Mouse (Mus musculus) heart, postnatal 0 days (tissue): ENCODE data around the gene Ank2. TPM values are rescaled to one million over a fixed set of nuclear protein-coding genes. Genes with fewer than 3 reads are reported as not detected.

Experiments used
- ATAC-seq: fragments of 200-750 bp; cut with Nextera tagmentation; 2 replicates; pipeline ENCODE4 v1.8.0; 2017; ENCODE audit warnings: low read depth, moderate number of reproducible peaks, moderate library complexity; ENCODE audit not compliant: insufficient read depth
- DNase-seq: peaks from one replicate; pipeline ENCODE4 v3.0.0-alpha.2; 2016; ENCODE audit warnings: low spot score
- H3K27ac ChIP-seq: fragments of 300-500 bp; sonication (generic); 2 replicates; pipeline ENCODE4 v1.5.1; 2014; ENCODE audit warnings: low read depth, mild to moderate bottlenecking
- H3K27me3 ChIP-seq: fragments of 300-500 bp; sonication (generic); 2 replicates; pipeline ENCODE4 v1.6.1; 2014; ENCODE audit warnings: low read length, mixed read lengths; ENCODE audit not compliant: control insufficient read depth, insufficient read depth
- H3K36me3 ChIP-seq: fragments of 300-500 bp; sonication (generic); replicated peaks from 2 replicates; pipeline ENCODE4 v1.6.1; 2014; ENCODE audit warnings: low read length, mixed read lengths; ENCODE audit not compliant: control insufficient read depth, insufficient read depth
- H3K4me1 ChIP-seq: fragments of 300-500 bp; sonication (generic); 2 replicates; pipeline ENCODE4 v1.6.1; 2014; ENCODE audit warnings: antibody characterized with exemption; ENCODE audit not compliant: control insufficient read depth, insufficient read depth
- H3K4me2 ChIP-seq: fragments of 300-500 bp; sonication (generic); 2 replicates; pipeline ENCODE4 v1.6.1; 2014; ENCODE audit warnings: low read depth, mild to moderate bottlenecking, low read length, moderate library complexity
- H3K4me3 ChIP-seq: fragments of 300-500 bp; sonication (generic); 2 replicates; pipeline ENCODE4 v1.5.1; 2014; ENCODE audit warnings: low read depth, low read length
- H3K9ac ChIP-seq: fragments of 300-500 bp; sonication (generic); replicated peaks from 2 replicates; pipeline ENCODE4 v1.6.1; 2014; ENCODE audit warnings: low read depth, low read length, mixed read lengths
- H3K9me3 ChIP-seq: fragments of 300-500 bp; sonication (generic); replicated peaks from 2 replicates; pipeline ENCODE4 v1.6.1; 2016; ENCODE audit warnings: low read length; ENCODE audit not compliant: control insufficient read depth
- CTCF ChIP-seq: IDR thresholded peaks from 2 replicates; pipeline ENCODE4 v1.5.1; 2016; ENCODE audit warnings: antibody characterized with exemption, control low read depth, low read depth
- EP300 ChIP-seq: IDR thresholded peaks from 2 replicates; pipeline ENCODE4 v1.6.1; 2016; ENCODE audit warnings: antibody characterized with exemption, low read depth
- WGBS: fragments of 180-500 bp; shearing (Covaris S2); extraction: QIAGEN DNeasy Blood & Tissue Kit; methylation state at CpG from one replicate; pipeline ENCODE4 v1.1.7; 2014; 5-methylcytosine and 5-hydroxymethylcytosine counted together
- polyA plus RNA-seq: library from polyadenylated mRNA; unstranded; fragments of >200 nt; fragmentation: Nextera tagmentation; extraction: Ambion mirVana; gene quantifications from 2 replicates; pipeline ENCODE4 v1.2.1, GENCODE M21; 2015
- total RNA-seq: library from RNA; depleted of rRNA; stranded (reverse); fragments of >200 nt; gene quantifications from 2 replicates; pipeline ENCODE4 v1.2.3, GENCODE M21; 2014; ENCODE audit warnings: low replicate concordance

The Ank2 gene
- total and polyA plus RNA-seq, 2 experiments from 2014 or later = 45.1 to 138 TPM

GRCm38 (mm10) chr3:127511786-127512746, 12.9 kb upstream of the Ank2 start:
- TF ChIP-seq CTCF (no peak), EP300 (no peak)
- H3K4me1 ChIP-seq = no peaks in the 10 kb centered on the region
- no peak for DNase-seq
- H3K4me3 ChIP-seq = no peak overlapping the region
- no peaks in the 10 kb centered on the region for H3K9me3 ChIP-seq
- H3K27me3 ChIP-seq = no peaks in the 10 kb centered on the region
- WGBS = 69% methylated on average over 12 of the region's 12 CpGs
- H3K9ac ChIP-seq = no peak overlapping the region
- no peak overlapping the region for H3K4me2 ChIP-seq
- ATAC-seq = no peak
- no peaks in the 10 kb centered on the region for H3K36me3 ChIP-seq
- H3K27ac ChIP-seq = no peak overlapping the region

- no peak for TF ChIP-seq EP300
- no peak for TF ChIP-seq CTCF
- H3K27me3 ChIP-seq = no peaks in the 10 kb centered on the region
- H3K4me1 ChIP-seq = no peaks in the 10 kb centered on the region
- no peak overlapping the region for H3K9ac ChIP-seq
- no peak overlapping the region for H3K27ac ChIP-seq
- no peak overlapping the region for H3K4me2 ChIP-seq
- no peak for ATAC-seq
- no peaks in the 10 kb centered on the region for H3K9me3 ChIP-seq
- H3K36me3 ChIP-seq = no peaks in the 10 kb centered on the region
- no peak overlapping the region for H3K4me3 ChIP-seq
- no peak for DNase-seq
- WGBS = 68% methylated on average over 15 of the region's 15 CpGs
These were observed 9.0 kb upstream of the Ank2 start for GRCm38 (mm10) chr3:127507878-127508783.

- Histone ChIP-seq H3K9ac (peak overlapping the region; percentile 74), H3K27me3 (no peaks in the 10 kb centered on the region), H3K4me2 (peak overlapping the region; percentile 89), H3K4me1 (0 out of 2 replicates have a peak, but pooled peaks cover 5% of the 10 kb centered on the region), H3K9me3 (no peaks in the 10 kb centered on the region), H3K4me3 (peak overlapping the region; percentile 67), H3K27ac (peak overlapping the region; percentile 86), H3K36me3 (no peaks in the 10 kb centered on the region)
- ATAC-seq = peak; percentile 84
- peak; percentile 69 for DNase-seq
- under 1% methylated on average over 15 of the region's 23 CpGs for WGBS
- TF ChIP-seq EP300 (no peak), CTCF (no peak)
These were observed 881 bp downstream of the Ank2 start for GRCm38 (mm10) chr3:127498197-127498741.

GRCm38 (mm10) chr3:127492663-127493062, 6.5 kb downstream of the Ank2 start:
- Histone ChIP-seq H3K27ac (no peak overlapping the region), H3K36me3 (no peaks in the 10 kb centered on the region), H3K4me3 (no peak overlapping the region), H3K9ac (no peak overlapping the region), H3K4me2 (no peak overlapping the region), H3K27me3 (no peaks in the 10 kb centered on the region), H3K4me1 (no peaks in the 10 kb centered on the region), H3K9me3 (no peaks in the 10 kb centered on the region)
- WGBS = 80% methylated on average over 3 of the region's 3 CpGs
- ATAC-seq = no peak
- no peak for TF ChIP-seq CTCF
- no peak for TF ChIP-seq EP300
- no peak for DNase-seq

GRCm38 (mm10) chr3:127487302-127487701, 11.8 kb downstream of the Ank2 start:
- no peaks in the 10 kb centered on the region for H3K36me3 ChIP-seq
- ATAC-seq (no peak), DNase-seq (no peak)
- H3K27me3 ChIP-seq = no peaks in the 10 kb centered on the region
- no peak overlapping the region for H3K4me3 ChIP-seq
- TF ChIP-seq CTCF = no peak
- TF ChIP-seq EP300 = no peak
- 81% methylated on average over 7 of the region's 7 CpGs for WGBS
- no peak overlapping the region for H3K27ac ChIP-seq
- H3K9me3 ChIP-seq = no peaks in the 10 kb centered on the region
- H3K4me1 ChIP-seq = peaks cover 10% of the 10 kb centered on the region
- no peak overlapping the region for H3K4me2 ChIP-seq
- H3K9ac ChIP-seq = no peak overlapping the region
